Mouse (Mus musculus): ENCODE measurements around the gene Mtrex. TPM values are rescaled to one million over a fixed set of nuclear protein-coding genes. Genes with fewer than 3 reads are reported as not detected.
A peak's percentile ranks its signal among the peaks of the same experiment; 100 is the strongest.

Mtrex gene
- 44.5 and 46.0 TPM in 2 replicates for polyA plus RNA-seq (2015; fragmentation: Nextera tagmentation; extraction: Ambion mirVana)

- H3K36me3 ChIP-seq (ENCODE audit: insufficient read depth, low read length), result no peaks in the 10 kb centered on the region
- 2% methylated on average over 57 of the region's 57 CpGs for WGBS
- peaks cover 6% of the 10 kb centered on the region for H3K4me1 ChIP-seq (replicated peaks; ENCODE audit: insufficient read depth, low read length)
- ATAC-seq (replicated peaks; ENCODE audit: low FRiP score, low read depth) (peak; percentile 99), DNase-seq (ENCODE audit: low spot score) (peak; percentile 99)
- no peaks in the 10 kb centered on the region for H3K27me3 ChIP-seq (ENCODE audit: insufficient read depth, low read length)
- H3K9me3 ChIP-seq (replicated peaks; ENCODE audit: low read length), result no peaks in the 10 kb centered on the region
- peak within 1 kb of the TSS; percentile 80 for H3K27ac ChIP-seq
- H3K9ac ChIP-seq (ENCODE audit: low read depth, low read length), result peak within 1 kb of the TSS; percentile 73
- no peak for TF ChIP-seq CTCF (IDR thresholded peaks at IDR 0.05; ENCODE audit: low read depth)
- peak within 1 kb of the TSS; percentile 76 for H3K4me3 ChIP-seq (replicated peaks; ENCODE audit: low read depth, low read length)
- H3K4me2 ChIP-seq (ENCODE audit: low read length), result peak within 1 kb of the TSS; percentile 78
These were observed at the start of gene Mtrex, which contains the start of gene Dhx29 for GRCm38 (mm10) chr13:112927287-112928001. Gene Mtrex (minus strand): TSS chr13:112927398. Gene Dhx29 (plus strand): TSS chr13:112927454.

DNA sequence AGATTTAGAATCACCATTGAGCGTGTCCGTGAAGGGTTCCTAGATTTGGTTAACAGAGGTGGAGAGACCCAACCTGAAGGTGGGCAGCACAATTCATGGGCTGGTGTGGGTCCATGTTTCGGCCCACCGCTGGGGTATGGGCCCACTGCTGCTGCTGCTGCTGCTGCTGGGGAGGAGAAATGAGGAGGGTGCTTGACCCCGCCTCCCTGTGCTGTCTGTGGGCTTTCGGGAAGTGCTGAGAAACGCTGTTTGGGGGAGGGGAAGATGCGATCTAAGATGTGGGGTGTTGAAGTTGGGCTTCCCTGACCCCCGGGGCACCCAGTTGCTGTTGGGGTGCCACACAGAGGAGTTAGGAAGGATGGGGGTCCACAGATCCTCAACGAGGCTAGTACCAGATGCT is 49.5 kb upstream of the Mtrex start:
- Histone ChIP-seq H3K4me2 (ENCODE audit: low read length) (0 out of 2 replicates have a peak overlapping the region, but pooled peaks have one; percentile 27), H3K9ac (ENCODE audit: low read depth, low read length) (no peak overlapping the region), H3K36me3 (ENCODE audit: insufficient read depth, low read length) (no peaks in the 10 kb centered on the region), H3K9me3 (replicated peaks; ENCODE audit: low read length) (no peaks in the 10 kb centered on the region), H3K27me3 (ENCODE audit: insufficient read depth, low read length) (no peaks in the 10 kb centered on the region), H3K27ac (no peak overlapping the region), H3K4me1 (replicated peaks; ENCODE audit: insufficient read depth, low read length) (no peaks in the 10 kb centered on the region), H3K4me3 (replicated peaks; ENCODE audit: low read depth, low read length) (no peak overlapping the region)
- WGBS, result 36% methylated on average over 10 of the region's 10 CpGs
- no peak for TF ChIP-seq CTCF (IDR thresholded peaks at IDR 0.05; ENCODE audit: low read depth)
- DNase-seq (ENCODE audit: low spot score) (no peak), ATAC-seq (replicated peaks; ENCODE audit: low FRiP score, low read depth) (no peak)

DNA sequence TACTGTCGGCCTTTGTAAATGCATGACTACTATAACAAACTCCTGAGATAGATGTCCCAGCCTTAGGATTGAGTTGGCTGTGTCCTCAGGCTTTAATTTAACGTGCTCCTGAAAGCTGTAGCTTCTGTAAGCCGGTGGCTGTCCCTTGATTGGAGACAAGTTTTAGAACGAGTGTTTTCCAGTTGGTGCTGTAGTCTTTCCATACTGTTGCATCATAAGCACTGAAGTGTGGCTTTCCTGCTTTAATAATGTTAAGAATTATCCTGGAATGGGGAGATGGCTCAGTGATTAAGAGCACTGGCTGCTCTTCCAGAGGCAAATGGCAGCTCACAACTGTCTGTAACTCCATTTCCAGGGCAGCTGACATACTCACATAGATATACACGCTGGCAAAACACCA is 40.1 kb upstream of the Mtrex start:
- TF ChIP-seq CTCF (IDR thresholded peaks at IDR 0.05; ENCODE audit: low read depth), result no peak
- ATAC-seq (replicated peaks; ENCODE audit: low FRiP score, low read depth), result no peak
- H3K4me1 ChIP-seq (replicated peaks; ENCODE audit: insufficient read depth, low read length), result no peaks in the 10 kb centered on the region
- H3K27ac ChIP-seq, result no peak overlapping the region
- no peak for DNase-seq (ENCODE audit: low spot score)
- H3K4me3 ChIP-seq (replicated peaks; ENCODE audit: low read depth, low read length), result no peak overlapping the region
- no peak overlapping the region for H3K4me2 ChIP-seq (ENCODE audit: low read length)
- H3K36me3 ChIP-seq (ENCODE audit: insufficient read depth, low read length), result peaks cover 17% of the 10 kb centered on the region
- 93% methylated on average over 5 of the region's 5 CpGs for WGBS
- no peak overlapping the region for H3K9ac ChIP-seq (ENCODE audit: low read depth, low read length)
- no peaks in the 10 kb centered on the region for H3K9me3 ChIP-seq (replicated peaks; ENCODE audit: low read length)
- H3K27me3 ChIP-seq (ENCODE audit: insufficient read depth, low read length), result no peaks in the 10 kb centered on the region

- Histone ChIP-seq H3K27ac (no peak overlapping the region), H3K36me3 (ENCODE audit: insufficient read depth, low read length) (peaks cover 29% of the 10 kb centered on the region), H3K27me3 (ENCODE audit: insufficient read depth, low read length) (no peaks in the 10 kb centered on the region), H3K9ac (ENCODE audit: low read depth, low read length) (no peak overlapping the region), H3K4me3 (replicated peaks; ENCODE audit: low read depth, low read length) (no peak overlapping the region), H3K4me1 (replicated peaks; ENCODE audit: insufficient read depth, low read length) (no peaks in the 10 kb centered on the region), H3K4me2 (ENCODE audit: low read length) (no peak overlapping the region), H3K9me3 (replicated peaks; ENCODE audit: low read length) (no peaks in the 10 kb centered on the region)
- DNase-seq (ENCODE audit: low spot score), result peak; percentile 15
- ATAC-seq (replicated peaks; ENCODE audit: low FRiP score, low read depth), result no peak
- no peak for TF ChIP-seq CTCF (IDR thresholded peaks at IDR 0.05; ENCODE audit: low read depth)
- 69% methylated on average over 12 of the region's 12 CpGs for WGBS
These were observed 37.2 kb upstream of the Mtrex start for GRCm38 (mm10) chr13:112964421-112964820.

- no peak for TF ChIP-seq CTCF (IDR thresholded peaks at IDR 0.05; ENCODE audit: low read depth)
These were observed 35.9 kb upstream of the Mtrex start for GRCm38 (mm10) chr13:112963081-112963480.

DNA sequence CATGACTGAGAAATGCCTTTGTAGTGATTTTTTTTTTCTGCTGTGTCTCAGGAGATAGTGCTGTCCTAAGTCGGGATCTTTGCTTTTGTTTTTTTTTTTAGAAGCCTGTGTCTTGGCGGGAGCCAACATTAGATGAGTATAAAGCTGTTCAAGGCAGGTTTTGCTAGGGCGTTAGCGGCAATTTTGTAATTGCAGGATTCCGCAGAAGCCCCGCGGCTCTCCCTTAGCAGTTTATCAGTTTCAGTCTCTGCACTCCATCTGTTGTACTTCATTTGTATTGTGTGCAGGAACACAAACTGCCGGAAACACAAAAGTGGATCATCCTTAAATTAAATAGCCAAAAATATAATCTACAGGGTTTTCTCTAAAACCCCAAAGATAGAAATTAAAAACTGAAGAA is 26.9 kb upstream of the Mtrex start:
- no peaks in the 10 kb centered on the region for H3K27me3 ChIP-seq (ENCODE audit: insufficient read depth, low read length)

More at GRCm38 (mm10) chr13:112963081-112963480, 35.9 kb upstream of the Mtrex start:
- H3K36me3 ChIP-seq (ENCODE audit: insufficient read depth, low read length), result peaks cover 31% of the 10 kb centered on the region
- no peak overlapping the region for H3K9ac ChIP-seq (ENCODE audit: low read depth, low read length)
- H3K4me3 ChIP-seq (replicated peaks; ENCODE audit: low read depth, low read length), result no peak overlapping the region
- DNase-seq (ENCODE audit: low spot score), result peak; percentile 38
- no peak overlapping the region for H3K4me2 ChIP-seq (ENCODE audit: low read length)
- H3K4me1 ChIP-seq (replicated peaks; ENCODE audit: insufficient read depth, low read length), result no peaks in the 10 kb centered on the region
- 0 out of 2 replicates have a peak, but pooled peaks have one; percentile 36 for ATAC-seq (replicated peaks; ENCODE audit: low FRiP score, low read depth)
- H3K9me3 ChIP-seq (replicated peaks; ENCODE audit: low read length), result no peaks in the 10 kb centered on the region
- H3K27me3 ChIP-seq (ENCODE audit: insufficient read depth, low read length), result no peaks in the 10 kb centered on the region
- H3K27ac ChIP-seq, result no peak overlapping the region
- WGBS, result 45% methylated on average over 5 of the region's 5 CpGs

More for the DNA sequence above, 26.9 kb upstream of the Mtrex start:
- Histone ChIP-seq H3K4me1 (replicated peaks; ENCODE audit: insufficient read depth, low read length) (no peaks in the 10 kb centered on the region), H3K36me3 (ENCODE audit: insufficient read depth, low read length) (peaks cover 31% of the 10 kb centered on the region), H3K27ac (no peak overlapping the region), H3K4me2 (ENCODE audit: low read length) (no peak overlapping the region), H3K9ac (ENCODE audit: low read depth, low read length) (no peak overlapping the region), H3K9me3 (replicated peaks; ENCODE audit: low read length) (no peaks in the 10 kb centered on the region), H3K4me3 (replicated peaks; ENCODE audit: low read depth, low read length) (no peak overlapping the region)
- no peak for TF ChIP-seq CTCF (IDR thresholded peaks at IDR 0.05; ENCODE audit: low read depth)
- DNase-seq (ENCODE audit: low spot score) (no peak), ATAC-seq (replicated peaks; ENCODE audit: low FRiP score, low read depth) (no peak)
- WGBS, result 91% methylated on average over 8 of the region's 8 CpGs
